8 mouse cellular contexts compared by ENCODE assay signal in genomic region chr6:49368212-49368611, GRCm38 (mm10). TPM values are rescaled to one million over a fixed set of nuclear protein-coding genes. Genes with fewer than 3 reads are reported as not detected.
A peak's percentile ranks its signal among the peaks of the same experiment; 100 is the strongest.
DNase-seq lines count a peak whose midpoint lies in the region; ATAC-seq and TF ChIP-seq lines count a peak whose summit lies in the region.

No protein-coding gene starts in this region.

- H3K9me3 ChIP-seq in kidney, postnatal 0 days (replicated peaks; ENCODE audit: low read length) = no peaks in the 10 kb centered on the region
- H3K9me3 ChIP-seq in embryonic facial prominence, embryonic 11.5 days (replicated peaks; ENCODE audit: control insufficient read depth, low read length) = no peaks in the 10 kb centered on the region
- H3K9me3 ChIP-seq in intestine, embryonic 14.5 days (ENCODE audit: control insufficient read depth, low read length) = no peaks in the 10 kb centered on the region

- H3K4me3 ChIP-seq in kidney, postnatal 0 days (replicated peaks; ENCODE audit: low read depth, low read length) = peak overlapping the region; percentile 56
- H3K4me3 ChIP-seq in embryonic facial prominence, embryonic 11.5 days (ENCODE audit: low read depth, low read length) = peak overlapping the region; percentile 46
- peak overlapping the region; percentile 57 for H3K4me3 ChIP-seq in intestine, embryonic 14.5 days (ENCODE audit: low read depth, low read length)

- DNase-seq in kidney, postnatal 0 days (ENCODE audit: low spot score) = peak; percentile 17
- no peak for DNase-seq in kidney, adult 8-10 months
- DNase-seq in embryonic facial prominence, embryonic 11.5 days (ENCODE audit: low spot score) = peak; percentile 52
- peak; percentile 55 for DNase-seq in intestine, embryonic 14.5 days (ENCODE audit: low spot score)
- DNase-seq in neural tube, embryonic 10.5 days (ENCODE audit: extremely low spot score, low spot score) = peak; percentile 23
- DNase-seq in right cerebral cortex, postnatal 14 days = no peak
- DNase-seq in frontal cortex, postnatal 25 days (ENCODE audit: low spot score in 2 of 2) = no peak
- no peak for DNase-seq in layer of hippocampus, adult 11-12 months (ENCODE audit: low spot score)

- H3K4me1 ChIP-seq in kidney, postnatal 0 days (replicated peaks; ENCODE audit: insufficient read depth, low read length) = peaks cover 6% of the 10 kb centered on the region
- no peaks in the 10 kb centered on the region for H3K4me1 ChIP-seq in embryonic facial prominence, embryonic 11.5 days (ENCODE audit: control insufficient read depth, insufficient read depth, low read length)
- peaks cover 3% of the 10 kb centered on the region; the same call in 1 of the 2 replicates for H3K4me1 ChIP-seq in intestine, embryonic 14.5 days (replicated peaks; ENCODE audit: control insufficient read depth, insufficient read depth, low read length)

- H3K27ac ChIP-seq in kidney, postnatal 0 days = no peak overlapping the region
- H3K27ac ChIP-seq in embryonic facial prominence, embryonic 11.5 days (replicated peaks; ENCODE audit: low read depth, low read length) = no peak overlapping the region
- peak overlapping the region; percentile 79 for H3K27ac ChIP-seq in intestine, embryonic 14.5 days (ENCODE audit: low read depth)

- TF ChIP-seq CTCF in kidney, postnatal 0 days (IDR thresholded peaks at IDR 0.05; ENCODE audit: low read depth) = no peak

- no peaks in the 10 kb centered on the region for H3K27me3 ChIP-seq in kidney, postnatal 0 days (ENCODE audit: insufficient read depth, low read length)
- H3K27me3 ChIP-seq in embryonic facial prominence, embryonic 11.5 days (ENCODE audit: control insufficient read depth, insufficient read depth, low read length) = no peaks in the 10 kb centered on the region
- H3K27me3 ChIP-seq in intestine, embryonic 14.5 days (replicated peaks; ENCODE audit: control insufficient read depth, insufficient read depth, low read length) = no peaks in the 10 kb centered on the region

- WGBS in kidney, postnatal 0 days = 29% methylated on average over 3 of the region's 3 CpGs
- 35% methylated on average over 3 of the region's 3 CpGs for WGBS in embryonic facial prominence, embryonic 11.5 days
- 34% methylated on average over 3 of the region's 3 CpGs for WGBS in intestine, embryonic 14.5 days

- H3K9ac ChIP-seq in kidney, postnatal 0 days (ENCODE audit: low read depth, low read length) = peak overlapping the region; percentile 63; the same call in 1 of the 2 replicates
- peak overlapping the region; percentile 68 for H3K9ac ChIP-seq in embryonic facial prominence, embryonic 11.5 days (replicated peaks; ENCODE audit: low read length)
- peak overlapping the region; percentile 65 for H3K9ac ChIP-seq in intestine, embryonic 14.5 days (ENCODE audit: low read length)

- H3K36me3 ChIP-seq in kidney, postnatal 0 days (ENCODE audit: insufficient read depth, low read length) = no peaks in the 10 kb centered on the region
- H3K36me3 ChIP-seq in embryonic facial prominence, embryonic 11.5 days (replicated peaks; ENCODE audit: control insufficient read depth, insufficient read depth, low read depth, low read length) = no peaks in the 10 kb centered on the region
- H3K36me3 ChIP-seq in intestine, embryonic 14.5 days (ENCODE audit: control insufficient read depth, insufficient read depth, low read length) = no peaks in the 10 kb centered on the region

- no peak for ATAC-seq in kidney, postnatal 0 days (replicated peaks; ENCODE audit: low FRiP score, low read depth)
- no peak for ATAC-seq in embryonic facial prominence, embryonic 11.5 days (replicated peaks; ENCODE audit: insufficient number of reproducible peaks, low FRiP score, low TSS enrichment, low read depth)
- ATAC-seq in intestine, embryonic 14.5 days (replicated peaks; ENCODE audit: low FRiP score, low TSS enrichment, low read depth) = no peak

- H3K4me2 ChIP-seq in kidney, postnatal 0 days (ENCODE audit: low read length) = peak overlapping the region; percentile 63
- H3K4me2 ChIP-seq in embryonic facial prominence, embryonic 11.5 days (ENCODE audit: low read depth, low read length) = peak overlapping the region; percentile 86
- peak overlapping the region; percentile 59 for H3K4me2 ChIP-seq in intestine, embryonic 14.5 days (ENCODE audit: low read length)

RNA-seq across cellular contexts. Expression of gene Fam221a, which starts 0.7 kb away (rescaled TPM):
- polyA plus RNA-seq in kidney, postnatal 0 days (2015; fragmentation: Nextera tagmentation; extraction: Ambion mirVana) = 5.1 and 7.5 TPM in 2 replicates
- 6.0 and 7.1 TPM in 2 replicates for polyA plus RNA-seq in embryonic facial prominence, embryonic 11.5 days (2014; fragmentation: Nextera tagmentation; extraction: Ambion mirVana)
- 7.8 and 9.6 TPM in 2 replicates for polyA plus RNA-seq in intestine, embryonic 14.5 days (2014; fragmentation: Nextera tagmentation; extraction: Ambion mirVana)

RNA-seq across cellular contexts. Expression of gene Stk31, which starts 27.2 kb away (rescaled TPM):
- not detected in 2 replicates for polyA plus RNA-seq in kidney, postnatal 0 days (2015; fragmentation: Nextera tagmentation; extraction: Ambion mirVana)
- 0.25 and 0.29 TPM in 2 replicates for polyA plus RNA-seq in embryonic facial prominence, embryonic 11.5 days (2014; fragmentation: Nextera tagmentation; extraction: Ambion mirVana)
- not detected in 2 replicates for polyA plus RNA-seq in intestine, embryonic 14.5 days (2014; fragmentation: Nextera tagmentation; extraction: Ambion mirVana)

RNA-seq across cellular contexts. Expression of gene Ccdc126, which starts 49.1 kb away (rescaled TPM):
- 15.8 and 16.4 TPM in 2 replicates for polyA plus RNA-seq in kidney, postnatal 0 days (2015; fragmentation: Nextera tagmentation; extraction: Ambion mirVana)
- polyA plus RNA-seq in embryonic facial prominence, embryonic 11.5 days (2014; fragmentation: Nextera tagmentation; extraction: Ambion mirVana) = 6.4 and 7.7 TPM in 2 replicates
- polyA plus RNA-seq in intestine, embryonic 14.5 days (2014; fragmentation: Nextera tagmentation; extraction: Ambion mirVana) = 13.7 and 15.1 TPM in 2 replicates

Comparison
In these comparisons a context has a peak if more than half of its experiments do, and no peak if none do; other contexts are left out.
1. DNase-seq: peak in kidney, postnatal 0 days (single experiment), embryonic facial prominence, embryonic 11.5 days (single experiment), intestine, embryonic 14.5 days (single experiment) and neural tube, embryonic 10.5 days (single experiment); none in kidney, adult 8-10 months (0 of 2), right cerebral cortex, postnatal 14 days (single experiment), frontal cortex, postnatal 25 days (0 of 2) and layer of hippocampus, adult 11-12 months (single experiment).
2. Peak in every context shown above with its lines, with median percentiles within 50 percentile points of each other: H3K4me2 ChIP-seq, H3K4me3 ChIP-seq and H3K9ac ChIP-seq.